Mouse (Mus musculus) liver, postnatal 0 days (tissue): ENCODE results near the gene Pip4k2c.

ENCODE experiments used
- CTCF ChIP-seq: sonication (generic); IDR thresholded peaks from 2 replicates; pipeline ENCODE4 v1.5.1; 2016; ENCODE audit warnings: antibody characterized with exemption, low read depth
- EP300 ChIP-seq: IDR thresholded peaks from 2 replicates; pipeline ENCODE4 v1.6.1; 2016; ENCODE audit warnings: antibody characterized with exemption, low read depth, mild to moderate bottlenecking

DNA sequence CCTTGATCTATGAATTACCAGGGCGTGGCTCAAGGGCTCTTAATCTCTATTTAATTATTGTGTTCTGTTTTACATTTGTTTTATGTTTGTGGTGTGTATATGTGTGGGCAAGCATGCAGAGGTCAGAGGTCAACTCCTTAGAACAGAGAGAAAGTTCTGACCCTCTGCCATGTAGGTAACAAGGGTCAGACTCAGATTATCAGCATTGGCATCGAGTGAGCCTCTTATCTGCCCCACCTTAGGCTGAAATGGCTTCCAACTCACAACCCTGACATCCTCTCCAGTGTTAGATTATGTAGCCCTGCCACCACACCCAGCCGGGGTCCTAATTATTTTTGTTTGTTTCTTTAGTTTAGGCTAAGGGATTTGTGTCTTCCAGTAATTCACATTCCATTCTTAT lies 52.9 kb downstream of the Pip4k2c start:
- TF ChIP-seq CTCF, result no peak
- no peak for TF ChIP-seq EP300
